Mouse (Mus musculus): ENCODE measurements around the gene Osbpl8.
"Not testable (repeated sequence)": the region's sequence is repeated elsewhere in the genome, so short reads cannot be mapped to it uniquely, and the experiment has no call there.

Gene Osbpl8

GRCm38 (mm10) chr10:111164304-111165218 lies at the start of gene Osbpl8:
TSS of gene Osbpl8 (plus strand) at chr10:111164752.
- peak; percentile 99 to 100 for DNase-seq (ENCODE audit: low spot score in 2 of 2)

DNA sequence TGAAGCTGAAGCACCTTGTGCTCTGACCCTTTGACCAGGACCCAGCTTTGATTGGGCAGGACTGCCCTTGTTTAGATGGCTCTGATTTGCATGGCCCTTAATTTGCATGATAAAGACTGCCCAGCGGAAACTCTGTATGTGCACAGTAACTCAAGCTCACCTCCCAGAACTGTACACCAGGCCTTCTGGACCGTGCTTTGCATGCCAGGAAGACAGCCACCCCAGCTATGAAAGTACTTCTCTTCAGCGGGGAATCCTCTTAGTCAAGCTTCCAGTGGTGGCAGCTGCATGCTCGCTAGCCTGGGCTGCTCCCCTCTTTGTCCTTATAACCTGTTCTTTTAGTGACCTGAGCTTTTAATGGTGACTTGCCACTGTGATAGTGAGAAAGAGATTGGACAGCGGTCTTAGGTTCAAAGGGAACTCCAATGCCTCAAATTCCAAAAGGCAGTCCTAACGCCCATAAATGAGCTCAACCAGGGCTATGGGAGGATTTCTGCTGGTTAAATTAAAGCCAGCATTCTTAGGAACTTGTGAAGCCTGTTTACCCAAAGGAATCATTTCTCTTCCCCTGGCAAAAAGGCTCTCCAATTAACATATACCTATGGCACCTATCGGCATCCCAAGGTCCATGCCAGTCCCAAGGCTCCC lies 47.2 kb upstream of the Osbpl8 start:
- peak; percentile 25 to 49 for DNase-seq (ENCODE audit: low spot score in 2 of 2)

DNA sequence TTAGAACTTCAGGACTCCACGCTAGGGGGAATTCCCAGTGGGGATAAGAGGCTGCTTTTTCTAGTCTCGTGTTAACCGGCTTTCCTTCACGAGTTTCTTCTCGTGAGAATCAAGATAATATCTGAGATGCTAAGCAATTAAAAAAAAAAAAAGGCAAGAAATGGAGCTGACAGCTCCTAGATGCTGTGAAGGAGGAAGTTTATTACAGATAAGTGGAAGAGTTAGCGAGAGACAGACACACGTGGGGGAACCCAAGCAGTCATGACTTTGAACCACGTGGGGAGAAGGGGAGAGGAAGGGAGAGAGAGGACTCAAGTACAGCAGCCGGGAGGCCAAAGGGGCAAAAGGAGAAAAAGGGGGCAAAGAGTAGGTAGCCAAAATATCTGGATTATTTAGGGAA lies 46.3 kb upstream of the Osbpl8 start:
- DNase-seq (ENCODE audit: low spot score in 2 of 2) = peak; percentile 62

DNA sequence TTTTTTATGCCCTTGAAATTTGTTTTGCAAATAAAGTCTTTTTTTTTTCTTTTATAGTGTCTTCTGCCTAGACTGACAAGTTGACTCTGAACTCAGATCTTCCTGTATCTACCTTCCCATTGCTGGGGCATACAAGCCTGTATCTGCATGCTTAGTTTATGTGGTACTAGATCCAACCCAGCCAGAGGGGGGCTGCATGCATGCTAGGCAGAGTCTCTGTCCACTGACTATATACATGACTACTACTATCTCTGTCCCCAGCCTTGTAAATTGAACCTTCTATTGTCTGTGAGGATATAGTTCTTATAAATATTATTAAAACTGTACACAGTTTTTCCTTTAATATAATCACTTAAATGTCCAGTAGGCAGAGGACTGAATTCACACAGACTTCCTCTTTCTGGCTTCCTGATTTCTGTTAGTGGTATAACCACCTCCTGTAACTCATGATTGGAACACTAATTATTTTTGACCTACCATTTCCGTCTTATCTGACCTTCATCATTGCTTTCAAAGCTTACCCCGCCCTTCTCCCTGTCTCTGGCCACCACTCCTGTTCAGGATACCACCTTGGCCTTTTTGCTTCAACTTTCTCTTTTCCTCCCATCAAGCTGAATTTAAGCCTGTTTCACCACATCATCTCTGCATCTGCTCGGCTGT lies 45.4 kb upstream of the Osbpl8 start:
- DNase-seq (ENCODE audit: low spot score in 2 of 2) = peak; percentile 23 to 36

DNA sequence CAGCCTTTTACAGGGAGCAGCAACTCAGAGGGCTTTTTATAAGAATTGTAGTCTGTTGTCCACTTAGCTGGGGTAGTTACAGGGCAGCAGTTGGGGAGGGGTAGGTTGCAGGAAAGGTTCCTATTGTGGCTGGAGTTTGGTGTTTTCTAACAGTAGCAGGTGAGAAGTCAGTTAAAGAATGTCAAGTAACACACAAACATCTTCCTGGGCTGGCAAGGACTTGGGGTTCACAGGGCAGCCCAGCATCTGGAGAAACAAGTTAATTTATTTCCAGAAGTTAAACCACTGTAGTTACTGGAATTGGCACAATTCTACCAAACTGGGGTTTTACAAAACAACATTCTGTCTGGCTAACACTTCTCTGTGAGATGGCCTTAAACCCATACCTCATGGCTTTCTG lies 44.8 kb upstream of the Osbpl8 start:
- DNase-seq (ENCODE audit: low spot score in 2 of 2) = no peak

DNA sequence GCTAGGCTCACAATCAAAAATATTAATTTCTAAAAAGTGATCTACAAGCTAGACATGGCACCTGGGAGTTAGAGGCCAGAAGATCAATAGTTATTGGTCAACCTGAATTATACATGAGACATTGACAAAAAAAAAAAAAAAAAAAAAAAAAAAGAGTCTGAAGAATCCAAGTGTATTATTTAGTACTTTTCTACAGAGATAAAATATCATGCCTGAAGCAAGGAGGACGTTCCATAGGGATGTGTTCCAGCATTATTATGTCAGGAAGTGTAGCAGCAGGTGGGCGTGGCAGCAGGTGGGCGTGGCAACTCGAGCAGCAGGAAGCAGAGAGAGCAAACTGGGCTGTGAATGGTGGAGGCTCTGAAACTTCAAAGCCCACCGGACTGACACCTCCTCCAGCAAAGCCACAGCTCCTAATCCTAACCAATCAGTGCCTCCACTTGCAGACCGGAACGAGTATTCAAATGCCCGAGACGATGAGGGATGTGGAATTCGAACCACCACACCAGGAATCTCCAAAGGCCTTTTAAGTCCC lies 41.6 kb upstream of the Osbpl8 start:
- DNase-seq (ENCODE audit: low spot score in 2 of 2) = no peak

GRCm38 (mm10) chr10:111124175-111124574 lies 40.4 kb upstream of the Osbpl8 start:
- DNase-seq (ENCODE audit: low spot score in 2 of 2) = peak; percentile 60 to 71

DNA sequence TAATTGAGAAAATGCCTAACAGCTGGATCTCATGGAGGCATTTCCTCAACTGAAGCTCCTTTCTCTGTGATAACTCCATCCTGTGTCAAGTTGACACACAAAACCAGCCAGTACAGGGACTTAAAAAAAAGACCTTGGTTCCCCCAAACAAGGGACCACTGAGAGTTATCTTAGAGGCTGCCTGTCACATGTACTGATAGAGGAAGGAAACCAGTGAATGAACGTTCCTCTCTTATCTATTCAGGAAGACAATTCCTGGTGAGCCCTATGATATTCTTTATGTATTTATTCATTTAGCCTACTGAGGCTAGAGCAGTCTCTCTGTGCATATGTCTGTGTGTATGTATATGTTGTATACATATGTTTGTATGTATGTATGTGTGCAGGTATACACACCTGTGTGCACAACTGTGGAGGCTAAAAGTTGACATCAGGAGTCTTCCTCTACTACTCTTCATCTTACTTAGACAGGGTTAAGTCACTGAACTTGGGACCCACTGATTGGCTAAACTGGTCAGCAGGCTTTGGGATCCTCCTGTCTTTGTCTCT lies 39.7 kb upstream of the Osbpl8 start:
- DNase-seq (ENCODE audit: low spot score in 2 of 2) = no peak

GRCm38 (mm10) chr10:111127388-111127787 lies 37.2 kb upstream of the Osbpl8 start:
- no peak for DNase-seq (ENCODE audit: low spot score in 2 of 2)

GRCm38 (mm10) chr10:111128493-111128892 lies 36.1 kb upstream of the Osbpl8 start:
- no peak for DNase-seq (ENCODE audit: low spot score in 2 of 2)

- no peak for DNase-seq (ENCODE audit: low spot score in 2 of 2)
Observed at GRCm38 (mm10) chr10:111129867-111130620, 34.5 kb upstream of the Osbpl8 start.

- DNase-seq (ENCODE audit: low spot score in 2 of 2) = no peak
Observed at GRCm38 (mm10) chr10:111130872-111131271, 33.7 kb upstream of the Osbpl8 start.

DNA sequence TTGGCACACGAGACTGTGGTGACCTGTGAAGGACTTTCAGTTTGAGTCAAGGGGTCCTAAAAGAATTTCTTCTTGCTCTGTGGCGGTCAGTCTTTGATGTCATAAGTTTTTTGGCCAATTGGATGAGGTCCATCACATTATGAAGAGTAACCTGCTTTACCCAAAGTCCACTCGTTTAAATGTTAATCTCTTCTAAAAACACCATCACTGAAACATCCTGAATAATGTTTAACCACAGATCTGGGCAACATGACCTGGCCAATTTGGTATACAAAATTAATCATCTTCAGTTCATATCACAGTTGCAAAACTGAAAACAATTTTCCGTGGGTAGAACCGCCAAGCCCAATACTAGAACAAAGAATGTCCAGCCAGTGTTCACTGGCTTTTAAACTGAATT lies 31.3 kb upstream of the Osbpl8 start:
- DNase-seq (ENCODE audit: low spot score in 2 of 2) = no peak

GRCm38 (mm10) chr10:111133936-111134335 lies 30.6 kb upstream of the Osbpl8 start:
- DNase-seq (ENCODE audit: low spot score in 2 of 2) = peak; percentile 58 to 71

- no peak for DNase-seq (ENCODE audit: low spot score in 2 of 2)
Observed at GRCm38 (mm10) chr10:111134412-111134957, 30.1 kb upstream of the Osbpl8 start.

- not testable (repeated sequence) for DNase-seq (ENCODE audit: low spot score in 2 of 2)
Observed at GRCm38 (mm10) chr10:111136306-111136705, 28.2 kb upstream of the Osbpl8 start.

- no peak for DNase-seq (ENCODE audit: low spot score in 2 of 2)
Observed at GRCm38 (mm10) chr10:111137905-111138304, 26.6 kb upstream of the Osbpl8 start.

DNA sequence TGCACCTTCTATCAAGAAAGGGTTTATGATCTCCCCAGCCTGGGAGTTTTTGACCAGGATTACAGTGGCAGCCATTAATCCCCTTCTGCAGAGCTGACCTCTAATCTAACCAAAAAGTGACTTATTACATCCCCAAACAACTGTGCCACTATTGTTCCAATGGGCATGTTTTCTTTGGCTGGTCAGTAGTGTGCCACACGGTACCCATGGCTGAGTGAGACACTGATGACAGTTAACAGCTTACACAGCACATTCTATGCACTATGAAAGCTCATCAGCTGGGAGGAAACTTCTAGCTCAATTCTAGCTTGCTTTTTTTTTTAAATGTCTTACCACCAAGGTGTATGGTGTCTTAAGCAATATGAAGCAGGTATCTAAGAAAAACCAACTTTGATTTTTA lies 25.4 kb upstream of the Osbpl8 start:
- no peak for DNase-seq (ENCODE audit: low spot score in 2 of 2)

DNA sequence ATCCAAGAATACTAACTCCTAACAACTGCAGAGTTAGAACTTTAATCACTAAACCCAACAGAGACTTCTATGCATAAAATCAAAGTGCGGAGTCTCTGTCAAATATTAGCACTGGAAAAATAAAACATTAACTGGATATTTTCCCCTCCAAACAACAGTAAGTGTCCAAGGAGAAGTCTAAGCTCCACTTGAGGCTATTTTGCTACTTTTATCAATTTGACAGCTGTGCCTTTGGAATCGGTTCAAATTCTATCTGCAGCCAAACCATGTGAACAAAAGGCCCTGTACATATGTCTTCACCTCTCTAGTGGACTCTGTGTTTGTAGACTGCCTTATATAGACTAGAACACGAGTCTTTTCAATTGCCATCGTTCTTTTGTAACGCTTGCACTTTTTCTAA lies 24.7 kb upstream of the Osbpl8 start:
- no peak for DNase-seq (ENCODE audit: low spot score in 2 of 2)

- DNase-seq (ENCODE audit: low spot score in 2 of 2) = no peak
Observed at GRCm38 (mm10) chr10:111144371-111144959, 20.1 kb upstream of the Osbpl8 start.

All from spleen, postnatal 36 days (tissue).